Mouse (Mus musculus) midbrain, embryonic 14.5 days (tissue): Measurements from ENCODE around the gene Endov. TPM values are rescaled to one million over a fixed set of nuclear protein-coding genes. Genes with fewer than 3 reads are reported as not detected.

ENCODE experiments used
- polyA plus RNA-seq: library from polyadenylated mRNA; unstranded; fragments of >200 nt; fragmentation: Nextera tagmentation; extraction: Ambion mirVana; gene quantifications from 2 replicates; pipeline ENCODE4 v1.2.1, GENCODE M21; 2014

Endov gene
- polyA plus RNA-seq, 1 experiment from 2014 or later = 21.2 TPM

Other genes with a start within 250 kb of the Endov start
- 58.6 and 67.2 TPM in 2 replicates for gene Gaa, start 223.5 kb upstream of the Endov start, polyA plus RNA-seq
- 257 and 264 TPM in 2 replicates for gene Eif4a3, start 191.3 kb upstream of the Endov start, polyA plus RNA-seq
- gene Card14, start 183.6 kb upstream of the Endov start, polyA plus RNA-seq = 0.11 and 0.16 TPM in 2 replicates
- 5.3 and 6.1 TPM in 2 replicates for gene Sgsh, start 135.8 kb upstream of the Endov start, polyA plus RNA-seq
- 3.9 and 5.0 TPM in 2 replicates for gene Slc26a11, start 135.8 kb upstream of the Endov start, polyA plus RNA-seq
- 0.72 and 3.2 TPM in 2 replicates for gene Rnf213, start 98.2 kb upstream of the Endov start, polyA plus RNA-seq
- 10.1 and 11.3 TPM in 2 replicates for gene Nptx1, start 56.4 kb downstream of the Endov start, polyA plus RNA-seq
- 10.8 and 12.4 TPM in 2 replicates for gene Rptor, start 111.6 kb downstream of the Endov start, polyA plus RNA-seq